Mouse (Mus musculus): ENCODE results near the gene Pitx2. TPM values are rescaled to one million over a fixed set of nuclear protein-coding genes. Genes with fewer than 3 reads are reported as not detected.

Pitx2 gene
- total RNA-seq, 2 experiments from 2014 or later = 0.72 to 0.79 TPM

Other genes with a start within 250 kb of the Pitx2 start
- 10 to 100 TPM in 1 of 2 experiments, 1 to 10 TPM in 1; 9.1 to 11.1 TPM for gene Enpep, start 132.8 kb downstream of the Pitx2 start, total RNA-seq (2021)

Data from adrenal gland, postnatal 10 days (tissue).